Mouse (Mus musculus): ENCODE measurements at regions not wholly inside any gene's neighbourhood (a gene's known extent, or its start where the extent isn't known, plus 50 kb on each side); places are given as distances from the start of the nearest gene placed in this dataset.

DNA sequence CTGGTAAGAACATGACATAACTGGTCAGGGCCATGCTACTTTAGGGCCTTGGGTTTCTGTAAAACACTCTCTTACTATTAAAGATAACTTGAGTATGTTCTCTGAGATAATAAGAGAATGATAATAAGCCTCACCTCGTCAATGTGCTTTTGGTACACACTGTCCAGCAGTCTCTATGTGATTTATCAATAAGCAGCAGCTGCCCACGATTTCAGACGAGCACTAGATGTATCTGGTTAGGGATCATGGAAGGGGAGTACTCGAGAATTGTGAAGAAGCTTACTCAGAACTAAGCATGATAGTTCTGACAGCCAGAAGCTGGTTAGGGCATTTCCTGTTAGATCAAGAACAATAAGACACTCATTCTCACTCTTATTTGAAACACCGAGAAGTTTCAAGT, 53.8 kb downstream of the Neurod6 start:
- Histone ChIP-seq H3K27ac (replicated peaks; ENCODE audit: low read depth, low read length) (no peak overlapping the region), H3K9me3 (ENCODE audit: control insufficient read depth, low read length) (no peaks in the 10 kb centered on the region), H3K27me3 (ENCODE audit: control insufficient read depth, insufficient read depth, low read length) (no peaks in the 10 kb centered on the region), H3K4me3 (replicated peaks; ENCODE audit: low read length) (no peak overlapping the region), H3K4me1 (ENCODE audit: control insufficient read depth, insufficient read depth, low read length) (no peaks in the 10 kb centered on the region), H3K36me3 (ENCODE audit: control insufficient read depth, insufficient read depth, low read length) (no peaks in the 10 kb centered on the region), H3K4me2 (replicated peaks; ENCODE audit: low read depth, low read length, severe bottlenecking) (no peak overlapping the region), H3K9ac (ENCODE audit: low read depth, low read length, severe bottlenecking) (no peak overlapping the region)
- no peak for TF ChIP-seq POLR2A (IDR thresholded peaks at IDR 0.05; ENCODE audit: borderline replicate concordance, extremely low read depth, insufficient read depth, insufficient read length)
- no peak for ATAC-seq (ENCODE audit: low FRiP score, low read depth)
- 58% methylated on average over 5 of the region's 5 CpGs for WGBS
- no peak for DNase-seq (ENCODE audit: low spot score)

DNA sequence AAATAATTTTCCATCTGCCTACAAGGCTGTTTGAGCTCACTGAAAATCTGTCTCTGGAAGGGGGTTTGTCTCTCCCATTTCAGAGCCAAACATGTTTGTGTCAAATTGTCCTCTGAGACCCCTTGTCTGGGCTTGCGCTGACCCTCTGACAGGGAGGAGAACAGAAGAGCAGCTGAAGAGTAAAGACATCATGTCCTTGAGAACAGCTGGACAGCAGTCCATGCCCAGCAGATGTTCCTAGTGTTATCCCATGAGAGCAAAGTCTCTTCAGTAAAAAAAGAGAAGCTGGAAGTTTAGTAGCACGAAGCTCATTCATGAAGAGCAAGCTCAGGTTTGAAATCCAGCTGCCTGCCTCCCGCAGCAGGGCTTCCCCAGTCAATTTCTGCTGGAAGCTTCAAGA, 60.7 kb downstream of the Neurod6 start:
- TF ChIP-seq POLR2A (IDR thresholded peaks at IDR 0.05; ENCODE audit: borderline replicate concordance, extremely low read depth, insufficient read depth, insufficient read length) = no peak
- WGBS = 74% methylated on average over 3 of the region's 3 CpGs
- no peaks in the 10 kb centered on the region for H3K9me3 ChIP-seq (ENCODE audit: control insufficient read depth, low read length)
- no peak overlapping the region for H3K9ac ChIP-seq (ENCODE audit: low read depth, low read length, severe bottlenecking)
- no peak overlapping the region for H3K27ac ChIP-seq (replicated peaks; ENCODE audit: low read depth, low read length)
- H3K4me1 ChIP-seq (ENCODE audit: control insufficient read depth, insufficient read depth, low read length) = 0 out of 2 replicates have a peak, but pooled peaks cover 2% of the 10 kb centered on the region
- H3K4me2 ChIP-seq (replicated peaks; ENCODE audit: low read depth, low read length, severe bottlenecking) = no peak overlapping the region
- ATAC-seq (ENCODE audit: low FRiP score, low read depth) (no peak), DNase-seq (ENCODE audit: low spot score) (no peak)
- no peaks in the 10 kb centered on the region for H3K27me3 ChIP-seq (ENCODE audit: control insufficient read depth, insufficient read depth, low read length)
- no peaks in the 10 kb centered on the region for H3K36me3 ChIP-seq (ENCODE audit: control insufficient read depth, insufficient read depth, low read length)
- no peak overlapping the region for H3K4me3 ChIP-seq (replicated peaks; ENCODE audit: low read length)

DNA sequence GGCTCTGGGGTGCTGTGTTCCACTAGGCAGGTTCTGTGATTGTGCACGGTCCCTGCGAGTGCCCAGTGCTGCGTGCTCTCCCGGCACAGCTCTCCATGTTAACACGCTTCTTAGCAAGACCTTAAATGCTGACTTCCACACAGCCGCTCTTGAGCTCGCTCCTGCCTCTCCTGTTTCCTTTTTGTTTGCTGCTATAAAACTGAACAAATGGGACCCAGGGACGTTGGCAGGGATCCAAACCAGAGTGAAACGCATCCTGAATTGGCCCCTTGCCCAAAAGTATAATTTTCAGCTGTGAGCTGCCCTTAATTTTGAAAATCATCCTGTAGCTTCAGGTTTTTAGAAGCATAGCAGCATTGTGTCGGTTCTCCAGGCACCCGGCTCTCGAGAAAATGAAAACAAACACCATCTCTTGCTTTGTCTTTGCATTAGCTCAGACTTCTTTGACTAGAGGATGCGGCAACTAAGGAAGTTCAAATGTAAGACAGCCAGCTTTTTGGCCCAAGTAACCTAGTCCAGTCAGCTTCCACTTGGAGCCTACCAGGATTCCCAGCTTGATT, 63.1 kb downstream of the Neurod6 start:
- H3K27ac ChIP-seq (replicated peaks; ENCODE audit: low read depth, low read length) = peak overlapping the region; percentile 62

DNA sequence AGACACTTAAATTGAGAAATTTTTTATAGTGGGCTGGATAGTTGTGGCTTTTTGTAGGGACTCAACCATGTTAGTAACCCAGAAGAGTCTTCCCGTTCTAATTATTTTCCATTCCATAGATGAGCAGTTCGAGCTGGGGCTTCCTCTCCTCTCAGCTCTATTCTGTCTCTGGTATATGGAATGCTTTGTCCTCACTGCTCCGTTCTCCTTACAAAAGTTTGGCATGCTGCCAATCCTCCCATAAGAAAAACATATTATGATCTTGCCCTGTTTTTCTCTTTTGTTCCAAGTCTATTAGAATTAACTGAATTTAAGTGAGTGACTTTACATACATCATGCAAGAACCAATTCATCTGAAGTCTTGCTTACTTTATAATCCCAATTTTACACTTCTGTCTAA, 70.7 kb downstream of the Neurod6 start:
- no peak overlapping the region for H3K9ac ChIP-seq (ENCODE audit: low read depth, low read length, severe bottlenecking)
- no peak for TF ChIP-seq POLR2A (IDR thresholded peaks at IDR 0.05; ENCODE audit: borderline replicate concordance, extremely low read depth, insufficient read depth, insufficient read length)
- DNase-seq (ENCODE audit: low spot score) (no peak), ATAC-seq (ENCODE audit: low FRiP score, low read depth) (no peak)
- H3K4me2 ChIP-seq (replicated peaks; ENCODE audit: low read depth, low read length, severe bottlenecking) = no peak overlapping the region
- H3K27ac ChIP-seq (replicated peaks; ENCODE audit: low read depth, low read length) = no peak overlapping the region
- H3K27me3 ChIP-seq (ENCODE audit: control insufficient read depth, insufficient read depth, low read length) = no peaks in the 10 kb centered on the region
- no peaks in the 10 kb centered on the region for H3K4me1 ChIP-seq (ENCODE audit: control insufficient read depth, insufficient read depth, low read length)
- H3K9me3 ChIP-seq (ENCODE audit: control insufficient read depth, low read length) = no peaks in the 10 kb centered on the region
- 54% methylated on average over 3 of the region's 3 CpGs for WGBS
- H3K36me3 ChIP-seq (ENCODE audit: control insufficient read depth, insufficient read depth, low read length) = no peaks in the 10 kb centered on the region
- H3K4me3 ChIP-seq (replicated peaks; ENCODE audit: low read length) = no peak overlapping the region

More for the DNA sequence above, 63.1 kb downstream of the Neurod6 start:
- Histone ChIP-seq H3K4me3 (replicated peaks; ENCODE audit: low read length) (peak overlapping the region; percentile 26), H3K9ac (ENCODE audit: low read depth, low read length, severe bottlenecking) (peak overlapping the region; percentile 18), H3K9me3 (ENCODE audit: control insufficient read depth, low read length) (no peaks in the 10 kb centered on the region), H3K4me1 (ENCODE audit: control insufficient read depth, insufficient read depth, low read length) (0 out of 2 replicates have a peak, but pooled peaks cover 2% of the 10 kb centered on the region), H3K4me2 (replicated peaks; ENCODE audit: low read depth, low read length, severe bottlenecking) (peak overlapping the region; percentile 43), H3K27me3 (ENCODE audit: control insufficient read depth, insufficient read depth, low read length) (no peaks in the 10 kb centered on the region), H3K36me3 (ENCODE audit: control insufficient read depth, insufficient read depth, low read length) (no peaks in the 10 kb centered on the region)
- ATAC-seq (ENCODE audit: low FRiP score, low read depth) (peak; percentile 88), DNase-seq (ENCODE audit: low spot score) (peak; percentile 82)
- 10% methylated on average over 13 of the region's 13 CpGs for WGBS
- no peak for TF ChIP-seq POLR2A (IDR thresholded peaks at IDR 0.05; ENCODE audit: borderline replicate concordance, extremely low read depth, insufficient read depth, insufficient read length)

DNA sequence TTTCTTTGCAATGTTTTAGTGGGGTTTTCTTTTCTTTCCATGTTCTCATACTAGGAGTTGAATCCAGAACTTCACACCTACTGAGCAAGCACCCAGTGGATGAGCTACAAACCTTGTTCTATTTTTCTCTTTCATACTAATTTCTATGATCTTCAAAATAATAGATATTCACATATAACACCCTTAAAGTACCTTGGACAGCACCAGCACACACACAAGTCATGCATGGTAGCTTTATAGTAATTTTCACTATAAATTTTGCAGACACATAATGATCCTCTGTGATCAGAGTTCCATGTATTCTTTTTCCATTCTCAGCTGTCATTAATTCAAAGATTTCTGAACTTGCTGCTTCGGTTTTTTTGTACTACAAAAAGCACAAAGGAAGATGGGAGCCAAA, 71.1 kb downstream of the Neurod6 start:
- H3K9me3 ChIP-seq (ENCODE audit: control insufficient read depth, low read length) = no peaks in the 10 kb centered on the region
- ATAC-seq (ENCODE audit: low FRiP score, low read depth) = no peak
- no peak overlapping the region for H3K27ac ChIP-seq (replicated peaks; ENCODE audit: low read depth, low read length)
- peak; percentile 32 for DNase-seq (ENCODE audit: low spot score)
- no peaks in the 10 kb centered on the region for H3K27me3 ChIP-seq (ENCODE audit: control insufficient read depth, insufficient read depth, low read length)
- no peaks in the 10 kb centered on the region for H3K36me3 ChIP-seq (ENCODE audit: control insufficient read depth, insufficient read depth, low read length)
- H3K4me3 ChIP-seq (replicated peaks; ENCODE audit: low read length) = no peak overlapping the region
- WGBS = 61% methylated on average over 1 of the region's 1 CpGs
- TF ChIP-seq POLR2A (IDR thresholded peaks at IDR 0.05; ENCODE audit: borderline replicate concordance, extremely low read depth, insufficient read depth, insufficient read length) = no peak
- H3K4me2 ChIP-seq (replicated peaks; ENCODE audit: low read depth, low read length, severe bottlenecking) = no peak overlapping the region
- no peak overlapping the region for H3K9ac ChIP-seq (ENCODE audit: low read depth, low read length, severe bottlenecking)
- H3K4me1 ChIP-seq (ENCODE audit: control insufficient read depth, insufficient read depth, low read length) = no peaks in the 10 kb centered on the region

DNA sequence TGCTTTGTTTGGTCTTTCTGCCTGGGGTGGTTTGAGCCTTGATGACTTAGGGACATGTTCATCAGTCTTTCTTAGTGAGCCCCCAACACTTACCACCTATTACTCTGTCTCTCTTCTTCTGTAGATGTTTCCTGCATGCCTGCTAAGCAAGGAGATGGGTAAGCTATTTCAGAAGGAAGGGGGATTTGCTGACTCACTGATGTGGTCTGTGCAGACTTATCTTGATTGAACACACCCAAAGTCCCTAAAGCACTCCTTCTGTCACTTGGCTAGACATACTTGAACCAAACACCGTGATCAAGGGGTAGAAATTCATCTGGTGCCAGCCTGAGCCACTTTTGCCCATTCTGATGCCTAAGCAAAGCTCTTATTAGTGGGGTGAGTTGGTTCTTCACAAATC, 72.0 kb downstream of the Neurod6 start:
- TF ChIP-seq POLR2A (IDR thresholded peaks at IDR 0.05; ENCODE audit: borderline replicate concordance, extremely low read depth, insufficient read depth, insufficient read length) = no peak
- Histone ChIP-seq H3K27me3 (ENCODE audit: control insufficient read depth, insufficient read depth, low read length) (no peaks in the 10 kb centered on the region), H3K9ac (ENCODE audit: low read depth, low read length, severe bottlenecking) (no peak overlapping the region), H3K4me2 (replicated peaks; ENCODE audit: low read depth, low read length, severe bottlenecking) (no peak overlapping the region), H3K27ac (replicated peaks; ENCODE audit: low read depth, low read length) (no peak overlapping the region), H3K4me3 (replicated peaks; ENCODE audit: low read length) (no peak overlapping the region), H3K36me3 (ENCODE audit: control insufficient read depth, insufficient read depth, low read length) (no peaks in the 10 kb centered on the region), H3K9me3 (ENCODE audit: control insufficient read depth, low read length) (no peaks in the 10 kb centered on the region), H3K4me1 (ENCODE audit: control insufficient read depth, insufficient read depth, low read length) (no peaks in the 10 kb centered on the region)
- ATAC-seq (ENCODE audit: low FRiP score, low read depth) (no peak), DNase-seq (ENCODE audit: low spot score) (no peak)
- WGBS = 73% methylated on average over 1 of the region's 1 CpGs
